Comparison of ENCODE assay signal across 9 mouse cellular contexts in the genomic region with DNA sequence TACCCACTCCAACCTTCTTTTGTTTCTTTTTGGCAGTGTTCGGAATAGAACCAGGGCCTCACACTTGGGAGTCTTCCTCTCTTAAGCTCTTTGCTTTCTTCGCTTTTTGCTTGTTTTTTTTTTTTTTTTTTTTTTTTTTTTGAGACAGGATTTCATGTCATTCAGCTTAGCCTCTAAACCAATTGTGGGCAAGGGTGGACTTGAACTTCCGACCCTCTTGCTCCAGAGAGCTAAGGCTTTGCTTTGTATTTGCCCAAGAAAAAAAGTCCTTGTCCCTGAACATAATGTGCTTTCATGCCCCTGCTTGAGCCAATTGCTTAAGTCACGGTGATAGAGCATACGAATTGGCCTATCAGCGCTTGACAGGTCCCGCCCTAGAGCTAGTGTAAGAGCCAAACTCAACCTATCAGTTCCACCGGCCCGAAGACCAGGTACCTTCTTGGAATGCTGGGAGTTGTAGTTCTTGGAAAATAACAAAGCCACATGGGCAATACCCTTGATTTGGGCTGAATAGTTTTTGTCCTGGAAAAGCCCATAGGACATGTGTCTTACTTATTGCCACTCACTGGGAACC. TPM values are rescaled to one million over a fixed set of nuclear protein-coding genes. Genes with fewer than 3 reads are reported as not detected.
A peak's percentile ranks its signal among the peaks of the same experiment; 100 is the strongest.
DNase-seq lines count a peak whose midpoint lies in the region; ATAC-seq and TF ChIP-seq lines count a peak whose summit lies in the region.
"Had no signal": no experiment of that assay in that cellular context is flagged by ENCODE, and none has a peak within 500 bp of the region (broad histone marks: within the 10 kb centered on the region; RNA-seq: fewer than 3 reads in every experiment).

No protein-coding gene starts in this region.

- H3K4me3 ChIP-seq in intestine, embryonic 15.5 days (replicated peaks): no peak overlapping the region
- no peak overlapping the region for H3K4me3 ChIP-seq in left cerebral cortex, adult 2 months
- H3K4me3 ChIP-seq: limb, embryonic 12.5 days had no signal

- TF ChIP-seq POLR2A in brain, embryonic 14.5 days (IDR thresholded peaks at IDR 0.05; ENCODE audit: borderline replicate concordance, extremely low read depth, insufficient read depth, insufficient read length, poor library complexity, severe bottlenecking): no peak

- no peak overlapping the region for H3K9ac ChIP-seq in intestine, embryonic 15.5 days
- H3K9ac ChIP-seq: limb, embryonic 12.5 days had no signal

- 41% methylated on average over 9 of the region's 9 CpGs for WGBS in intestine, embryonic 15.5 days

- H3K27ac ChIP-seq in intestine, embryonic 15.5 days: peak overlapping the region; percentile 64
- no peak overlapping the region for H3K27ac ChIP-seq in left cerebral cortex, adult 2 months
- H3K27ac ChIP-seq: limb, embryonic 12.5 days had no signal

- H3K9me3 ChIP-seq in intestine, embryonic 15.5 days: no peaks in the 10 kb centered on the region
- H3K9me3 ChIP-seq: limb, embryonic 12.5 days had no signal

- peak overlapping the region; percentile 33 for H3K4me2 ChIP-seq in intestine, embryonic 15.5 days (replicated peaks)
- H3K4me2 ChIP-seq: limb, embryonic 12.5 days had no signal

- peak; percentile 17 for DNase-seq in heart, postnatal 4 days
- no peak for DNase-seq in heart, adult 8-10 months (ENCODE audit: low spot score)
- DNase-seq in brain, embryonic 14.5 days (ENCODE audit: low read depth): peak; percentile 81
- DNase-seq in left cerebral cortex, adult 2 months (ENCODE audit: extremely low spot score in 1 of 2, low spot score in 2 of 2): no peak
- DNase-seq in ovary, adult 18-20 months (ENCODE audit: low spot score): no peak
- no peak for DNase-seq in thymus, postnatal 4 days

- intact Hi-C loops in left cerebral cortex, adult 2 months (cut with DNase I): no loop called here

- no peak for TF ChIP-seq CTCF in brain, embryonic 14.5 days (IDR thresholded peaks at IDR 0.05; ENCODE audit: borderline replicate concordance, extremely low read depth, insufficient read depth, insufficient read length)
- no peak for TF ChIP-seq CTCF in left cerebral cortex, adult 2 months (IDR thresholded peaks at IDR 0.05)

- H3K36me3 ChIP-seq in intestine, embryonic 15.5 days: no peaks in the 10 kb centered on the region
- H3K36me3 ChIP-seq: limb, embryonic 12.5 days had no signal

- no peaks in the 10 kb centered on the region for H3K27me3 ChIP-seq in intestine, embryonic 15.5 days (replicated peaks)
- H3K27me3 ChIP-seq: limb, embryonic 12.5 days had no signal

- peak; percentile 81 for ATAC-seq in intestine, embryonic 15.5 days
- peak; percentile 86 for ATAC-seq in megakaryocyte-erythroid progenitor cell, adult 5-6 weeks (replicated peaks; ENCODE audit: low FRiP score, low TSS enrichment, poor library complexity, severe bottlenecking)

- H3K4me1 ChIP-seq in intestine, embryonic 15.5 days (replicated peaks): no peaks in the 10 kb centered on the region
- H3K4me1 ChIP-seq: limb, embryonic 12.5 days had no signal

RNA-seq across cellular contexts. Expression of gene Trim72, which starts 27.7 kb away (rescaled TPM):
- 10 to 100 TPM; 66.9 to 69.8 TPM for total RNA-seq in heart, postnatal 4 days (2021)
- total RNA-seq in heart, adult 8-10 months (2022): 100 to 1,000 TPM; 292 to 380 (median 338) TPM
- polyA plus RNA-seq in brain, embryonic 14.5 days (2012; rRNA removed): 0.92 and 1.0 TPM in 2 replicates
- 0.19 and 0.53 TPM in 2 replicates for polyA plus RNA-seq in intestine, embryonic 15.5 days (2015; fragmentation: Nextera tagmentation; extraction: Ambion mirVana)
- total RNA-seq in megakaryocyte-erythroid progenitor cell, adult 5-6 weeks (2014; fragmentation: Nextera tagmentation): not detected in 2 replicates
- total RNA-seq in megakaryocyte-erythroid progenitor cell, adult 5-6 weeks (2017): 0.52 TPM in 1 of 2 replicates, not detected in the other
- 1 to 10 TPM; 1.0 to 1.1 TPM for total RNA-seq in left cerebral cortex, adult 2 months (2021)

RNA-seq across cellular contexts. Expression of gene Itgam, which starts 30.9 kb away (rescaled TPM):
- 1 to 10 TPM; 1.8 to 2.5 TPM for total RNA-seq in heart, postnatal 4 days (2021)
- total RNA-seq in heart, adult 8-10 months (2022): 10 to 100 TPM in 1 of 4 experiments, 1 to 10 TPM in 3; 2.2 to 26.5 (median 3.1) TPM
- 1.2 and 1.3 TPM in 2 replicates for polyA plus RNA-seq in brain, embryonic 14.5 days (2012; rRNA removed)
- polyA plus RNA-seq in intestine, embryonic 15.5 days (2015; fragmentation: Nextera tagmentation; extraction: Ambion mirVana): 2.1 TPM in 2 replicates
- total RNA-seq in megakaryocyte-erythroid progenitor cell, adult 5-6 weeks (2014; fragmentation: Nextera tagmentation): 3.2 TPM in 1 of 2 replicates, not detected in the other
- total RNA-seq in megakaryocyte-erythroid progenitor cell, adult 5-6 weeks (2017): 0.95 and 2.3 TPM in 2 replicates
- 10 to 100 TPM in 1 of 2 experiments, 1 to 10 TPM in 1; 9.2 to 10.9 TPM for total RNA-seq in left cerebral cortex, adult 2 months (2021)

RNA-seq across cellular contexts. Expression of gene Gm49368, which starts 31.0 kb away (rescaled TPM):
- not detected for total RNA-seq in heart, postnatal 4 days (2021)
- total RNA-seq in heart, adult 8-10 months (2022): under 1 TPM in 1 of 4 experiments, not detected in 3; 0.09 TPM
- 0.03 TPM in 1 of 2 replicates, not detected in the other for polyA plus RNA-seq in brain, embryonic 14.5 days (2012; rRNA removed)
- polyA plus RNA-seq in intestine, embryonic 15.5 days (2015; fragmentation: Nextera tagmentation; extraction: Ambion mirVana): not detected in 2 replicates
- total RNA-seq in megakaryocyte-erythroid progenitor cell, adult 5-6 weeks (2014; fragmentation: Nextera tagmentation): not detected in 2 replicates
- total RNA-seq in megakaryocyte-erythroid progenitor cell, adult 5-6 weeks (2017): not detected in 2 replicates
- not detected for total RNA-seq in left cerebral cortex, adult 2 months (2021)
- polyA plus RNA-seq: limb, embryonic 12.5 days had no signal

RNA-seq across cellular contexts. Expression of gene Pycard, which starts 37.8 kb away (rescaled TPM):
- 10 to 100 TPM; 28.1 to 31.9 TPM for total RNA-seq in heart, postnatal 4 days (2021)
- total RNA-seq in heart, adult 8-10 months (2022): 10 to 100 TPM in 1 of 4 experiments, 1 to 10 TPM in 3; 5.4 to 11.0 (median 7.9) TPM
- polyA plus RNA-seq in brain, embryonic 14.5 days (2012; rRNA removed): 6.9 and 10.1 TPM in 2 replicates
- polyA plus RNA-seq in intestine, embryonic 15.5 days (2015; fragmentation: Nextera tagmentation; extraction: Ambion mirVana): 418 and 480 TPM in 2 replicates
- total RNA-seq in megakaryocyte-erythroid progenitor cell, adult 5-6 weeks (2014; fragmentation: Nextera tagmentation): 41.8 and 56.1 TPM in 2 replicates
- 10.2 and 10.6 TPM in 2 replicates for total RNA-seq in megakaryocyte-erythroid progenitor cell, adult 5-6 weeks (2017)
- 1 to 10 TPM; 1.5 to 3.7 TPM for total RNA-seq in left cerebral cortex, adult 2 months (2021)

Comparison
In these comparisons a context has a peak if more than half of its experiments do, and no peak if none do; other contexts are left out.
1. DNase-seq: peak in heart, postnatal 4 days (single experiment) and brain, embryonic 14.5 days (single experiment); none in heart, adult 8-10 months (single experiment), left cerebral cortex, adult 2 months (0 of 2), ovary, adult 18-20 months (single experiment) and thymus, postnatal 4 days (single experiment).
2. RNA of gene Trim72, which starts 27.7 kb away (total RNA-seq): 292 to 380 TPM in heart, adult 8-10 months and 66.9 to 69.8 TPM in heart, postnatal 4 days; 1.0 to 1.1 TPM in left cerebral cortex, adult 2 months and 0.52 TPM in megakaryocyte-erythroid progenitor cell, adult 5-6 weeks; every median in the first group is over 10 times any median in the second.